Mouse (Mus musculus) CH12.LX (cell line): Measurements from ENCODE around the gene Hdac9.

Experiments
- CTCF ChIP-seq, 2 experiments: IDR thresholded peaks in 1 of 2; conservative IDR thresholded peaks in 1 of 2; 2 replicates each; pipeline ENCODE4 v1.5.1; 2011 to 2012; ENCODE audit warnings: low read depth in 2 of 2, low read length in 2 of 2, improper control_type of control experiment in 1 of 2, inconsistent platforms in 1 of 2, mild to moderate bottlenecking in 1 of 2, moderate library complexity in 1 of 2
- EP300 ChIP-seq: IDR thresholded peaks from 2 replicates; pipeline ENCODE4 v1.6.1; 2011; ENCODE audit warnings: low read length, improper control_type of control experiment
- GABPA ChIP-seq: IDR thresholded peaks from 2 replicates; pipeline ENCODE4 v1.6.1; 2012; ENCODE audit warnings: low read depth, low read length, improper control_type of control experiment, inconsistent platforms; ENCODE audit not compliant: insufficient replicate concordance
- MAFK ChIP-seq: IDR thresholded peaks from 2 replicates; pipeline ENCODE4 v1.6.1; 2011; ENCODE audit warnings: low read length, improper control_type of control experiment; ENCODE audit not compliant: insufficient replicate concordance
- PAX5 ChIP-seq: IDR thresholded peaks from 2 replicates; pipeline ENCODE4 v1.6.1; 2012; ENCODE audit warnings: low read length, inconsistent platforms, mixed read lengths
- TBP ChIP-seq: conservative IDR thresholded peaks from 2 replicates; pipeline ENCODE4 v1.6.1; 2011; ENCODE audit warnings: low read depth, low read length, improper control_type of control experiment
- ZMIZ1 ChIP-seq: IDR thresholded peaks from 2 replicates; pipeline ENCODE4 v1.6.1; 2012; ENCODE audit warnings: low read depth, mild to moderate bottlenecking, inconsistent platforms, low read length, improper control_type of control experiment

- TF ChIP-seq TBP (no peak), CTCF (conservative IDR thresholded peaks at IDR 0.05 in 1 of 2, IDR thresholded peaks at IDR 0.05 in 1 of 2; ENCODE audit: low read depth in 2 of 2, low read length in 2 of 2) (no peak), GABPA (no peak), MAFK (no peak), EP300 (no peak), PAX5 (no peak), ZMIZ1 (no peak)
These were observed 427.3 kb downstream of the Hdac9 start for GRCm38 (mm10) chr12:34489629-34490028.
